Mouse (Mus musculus) embryonic fibroblast, embryonic 13.5 days (primary cell): ENCODE results near the gene 3110082I17Rik. TPM values are rescaled to one million over a fixed set of nuclear protein-coding genes. Genes with fewer than 3 reads are reported as not detected.
A peak's percentile ranks its signal among the peaks of the same experiment; 100 is the strongest.

ENCODE experiments used
- H3K27ac ChIP-seq: 2 replicates; pipeline ENCODE4 v1.5.1; 2012; ENCODE audit warnings: low read length, control low read depth, inconsistent platforms; ENCODE audit not compliant: insufficient read depth
- H3K4me1 ChIP-seq: 2 replicates; pipeline ENCODE4 v1.6.1; 2011; ENCODE audit warnings: low read length; ENCODE audit not compliant: control insufficient read depth, insufficient read depth
- H3K4me3 ChIP-seq: 2 replicates; pipeline ENCODE4 v1.5.1; 2011; ENCODE audit warnings: mild to moderate bottlenecking, control low read depth, low read length; ENCODE audit not compliant: insufficient read depth
- CTCF ChIP-seq: IDR thresholded peaks from 2 replicates; pipeline ENCODE4 v1.5.1; 2011; ENCODE audit warnings: mild to moderate bottlenecking, control low read depth, low read length, moderate library complexity, borderline replicate concordance; ENCODE audit not compliant: insufficient read depth
- POLR2A ChIP-seq: IDR thresholded peaks from 2 replicates; pipeline ENCODE4 v1.6.1; 2011; ENCODE audit warnings: low read depth, mild to moderate bottlenecking, control low read depth, low read length, moderate library complexity
- polyA plus RNA-seq: library from polyadenylated mRNA; stranded (reverse); fragments of >200 nt; gene quantifications from 2 replicates; pipeline ENCODE4 v1.2.4, GENCODE M21; 2011; ENCODE audit warnings: low read depth; ENCODE audit not compliant: missing spikeins, insufficient read length

Gene 3110082I17Rik
- polyA plus RNA-seq, 1 experiment = 15.3 TPM

- no peak within 1 kb of the TSS for H3K27ac ChIP-seq
- H3K4me1 ChIP-seq = peaks cover 1% of the 10 kb centered on the region; the same call in 1 of the 2 replicates
- TF ChIP-seq POLR2A (peak; percentile 96), CTCF (no peak)
- H3K4me3 ChIP-seq = peak within 1 kb of the TSS; percentile 89
Measured at GRCm38 (mm10) chr5:139484185-139484814, 24.0 kb upstream of the 3110082I17Rik start, which contains the start of gene Zfand2a. TSS of gene Zfand2a (minus strand) at chr5:139484549.

GRCm38 (mm10) chr5:139483171-139483848 lies 23.0 kb upstream of the 3110082I17Rik start:
- Histone ChIP-seq H3K27ac (no peak overlapping the region), H3K4me3 (peak overlapping the region; percentile 89), H3K4me1 (peaks cover 2% of the 10 kb centered on the region; the same call in 1 of the 2 replicates)
- TF ChIP-seq POLR2A = no peak
- no peak for TF ChIP-seq CTCF

DNA sequence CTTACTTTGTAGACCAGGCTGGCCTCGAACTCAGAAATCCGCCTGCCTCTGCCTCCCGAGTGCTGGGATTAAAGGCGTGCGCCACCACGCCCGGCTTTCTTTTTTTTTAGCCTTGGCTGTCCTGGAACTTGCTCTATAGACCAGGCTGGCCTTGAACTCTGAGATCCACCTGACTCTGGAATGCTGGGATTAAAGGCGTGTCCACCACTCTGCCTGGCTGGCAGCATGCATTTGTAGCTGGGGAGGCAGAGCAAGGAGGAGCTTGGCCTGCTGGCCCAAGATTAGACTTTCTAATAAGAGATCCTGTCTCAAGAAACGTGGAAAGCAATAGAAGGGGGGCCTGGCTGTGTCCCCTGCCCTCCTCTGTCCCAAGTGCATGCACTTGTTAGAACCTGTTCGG lies 20.1 kb upstream of the 3110082I17Rik start:
- no peak for TF ChIP-seq CTCF
- Histone ChIP-seq H3K27ac (no peak overlapping the region), H3K4me1 (peaks cover 2% of the 10 kb centered on the region; the same call in 1 of the 2 replicates), H3K4me3 (no peak overlapping the region)

- no peak for TF ChIP-seq POLR2A
- TF ChIP-seq CTCF = no peak
Measured at GRCm38 (mm10) chr5:139479088-139479487, 18.8 kb upstream of the 3110082I17Rik start.

DNA sequence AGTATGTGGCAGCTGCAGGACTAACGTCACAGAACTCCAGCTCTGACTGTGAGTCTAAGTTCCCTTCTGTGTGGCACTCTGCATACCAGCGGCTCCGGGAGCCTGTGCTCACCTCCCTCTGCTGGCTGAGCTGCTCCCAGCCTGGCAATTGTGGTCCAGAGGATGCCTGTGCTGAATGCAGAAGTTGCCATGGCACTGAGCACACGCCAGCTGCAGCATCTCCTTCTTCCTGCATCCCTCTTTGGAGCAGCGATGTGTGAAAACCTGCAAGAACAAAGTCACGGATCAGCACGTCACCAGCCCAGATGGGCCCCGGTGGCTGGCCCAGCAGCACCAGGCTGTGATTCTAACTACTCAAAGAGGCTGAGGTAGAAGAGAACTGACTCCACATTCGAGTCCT lies 14.4 kb upstream of the 3110082I17Rik start:
- no peak overlapping the region for H3K27ac ChIP-seq
- TF ChIP-seq POLR2A (no peak), CTCF (no peak)
- H3K4me1 ChIP-seq = peaks cover 2% of the 10 kb centered on the region; the same call in 1 of the 2 replicates
- H3K4me3 ChIP-seq = no peak overlapping the region

More at GRCm38 (mm10) chr5:139479088-139479487, 18.8 kb upstream of the 3110082I17Rik start:
- Histone ChIP-seq H3K27ac (no peak overlapping the region), H3K4me3 (no peak overlapping the region), H3K4me1 (peaks cover 2% of the 10 kb centered on the region; the same call in 1 of the 2 replicates)

- H3K4me1 ChIP-seq = no peaks in the 10 kb centered on the region
- TF ChIP-seq POLR2A (no peak), CTCF (no peak)
- no peak overlapping the region for H3K27ac ChIP-seq
- H3K4me3 ChIP-seq = no peak overlapping the region
Measured at GRCm38 (mm10) chr5:139467998-139468397, 7.7 kb upstream of the 3110082I17Rik start.

DNA sequence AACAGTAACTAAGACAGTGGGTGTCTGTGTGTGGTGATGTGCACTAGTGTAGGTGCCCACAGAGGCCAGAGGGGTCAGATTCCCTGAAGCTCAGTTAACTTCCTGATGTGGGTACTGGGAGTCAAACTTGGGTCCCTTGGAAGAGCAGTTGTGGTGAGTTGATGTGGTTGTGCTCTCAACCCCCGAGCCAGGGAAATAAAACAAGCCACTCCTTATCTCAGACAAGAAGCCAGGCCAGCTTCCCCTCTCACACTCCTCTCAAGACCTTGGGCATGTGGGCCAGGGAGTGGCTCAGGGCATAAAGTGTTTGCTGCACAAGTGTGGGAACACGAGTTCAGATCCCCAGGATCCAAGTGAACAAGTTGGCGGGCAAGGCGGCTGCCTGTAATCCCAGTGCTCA lies 6.5 kb upstream of the 3110082I17Rik start:
- H3K27ac ChIP-seq = no peak overlapping the region
- H3K4me3 ChIP-seq = no peak overlapping the region
- no peak for TF ChIP-seq POLR2A
- no peak for TF ChIP-seq CTCF
- H3K4me1 ChIP-seq = no peaks in the 10 kb centered on the region

DNA sequence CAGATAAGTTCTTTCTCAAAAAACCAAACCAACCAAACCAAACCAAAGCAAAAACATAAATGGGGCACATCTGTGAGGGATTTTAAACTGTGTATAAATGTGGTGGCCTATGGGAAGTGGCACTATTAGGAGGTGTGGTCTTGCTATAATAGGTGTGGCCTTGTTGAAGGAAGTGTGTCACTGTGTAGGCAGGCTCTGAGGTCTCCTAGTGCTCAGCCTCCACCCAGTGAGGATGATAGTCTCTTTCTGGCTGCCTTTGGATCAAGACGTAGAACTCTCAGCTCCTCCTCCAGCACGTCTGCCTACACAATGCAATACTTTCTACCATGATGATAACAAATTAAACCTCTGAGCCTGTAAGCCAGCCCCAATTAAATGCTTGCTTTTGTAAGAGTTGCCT lies 6.0 kb upstream of the 3110082I17Rik start:
- TF ChIP-seq POLR2A = no peak
- no peak for TF ChIP-seq CTCF
- H3K4me1 ChIP-seq = no peaks in the 10 kb centered on the region
- no peak overlapping the region for H3K4me3 ChIP-seq
- no peak overlapping the region for H3K27ac ChIP-seq

DNA sequence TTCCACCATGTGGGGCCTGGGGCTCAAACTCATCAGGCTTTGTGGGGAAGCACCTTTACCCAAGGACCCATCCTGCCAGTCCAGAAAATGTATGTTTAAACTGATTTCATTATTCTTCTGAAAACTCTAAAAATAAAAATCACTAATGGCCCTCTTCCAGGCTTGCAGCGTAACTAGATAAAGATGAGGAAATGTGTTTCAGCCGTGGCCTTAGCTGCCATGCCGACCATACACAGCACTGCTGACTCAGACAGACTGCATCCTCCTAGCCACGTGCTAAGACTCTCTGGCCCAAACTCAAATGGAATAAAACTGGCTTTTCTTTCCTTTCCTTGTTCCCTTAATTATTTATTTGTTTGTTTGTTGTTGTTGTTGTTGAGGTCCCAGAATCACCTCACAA lies 4.5 kb upstream of the 3110082I17Rik start:
- TF ChIP-seq POLR2A (no peak), CTCF (no peak)
- H3K4me1 ChIP-seq = no peaks in the 10 kb centered on the region
- H3K27ac ChIP-seq = no peak overlapping the region
- no peak overlapping the region for H3K4me3 ChIP-seq

DNA sequence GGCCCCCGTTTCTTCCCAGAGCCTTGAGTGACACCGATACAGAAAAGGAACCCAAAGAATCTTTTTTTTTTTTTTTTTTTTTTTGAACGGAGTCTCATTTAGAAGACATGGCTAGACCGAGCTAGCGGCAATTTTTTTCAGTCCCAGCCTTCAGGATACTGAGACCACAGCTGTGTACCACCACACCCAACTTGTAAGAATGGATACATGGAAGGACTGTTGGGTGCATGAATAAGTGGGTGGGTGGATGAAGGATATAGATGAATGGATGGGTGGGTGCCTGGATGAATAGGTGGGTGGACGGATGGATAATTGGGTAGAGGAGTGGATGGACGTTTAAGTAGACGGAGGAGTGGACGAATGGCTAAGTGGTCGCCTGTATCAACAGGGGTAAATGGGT lies 389 bp downstream of the 3110082I17Rik start:
- Histone ChIP-seq H3K4me1 (peaks cover 4% of the 10 kb centered on the region), H3K27ac (no peak overlapping the region), H3K4me3 (peak overlapping the region; percentile 61)
- TF ChIP-seq POLR2A (no peak), CTCF (no peak)
